Mouse (Mus musculus) embryonic facial prominence, embryonic 10.5 days (tissue): ENCODE results near the gene Rnpepl1. TPM values are rescaled to one million over a fixed set of nuclear protein-coding genes. Genes with fewer than 3 reads are reported as not detected.
A peak's percentile ranks its signal among the peaks of the same experiment; 100 is the strongest.

Experiments used
- DNase-seq: peaks from one replicate; pipeline ENCODE4 v3.0.0-alpha.2; 2017; ENCODE audit warnings: low spot score
- H3K27ac ChIP-seq: fragments of 300-500 bp; sonication (generic); replicated peaks from 2 replicates; pipeline ENCODE4 v1.5.1; 2016; ENCODE audit warnings: mild to moderate bottlenecking
- H3K27me3 ChIP-seq: fragments of 300-500 bp; sonication (generic); replicated peaks from 2 replicates; pipeline ENCODE4 v1.6.1; 2016; ENCODE audit warnings: low read depth, mild to moderate bottlenecking; ENCODE audit not compliant: poor library complexity, severe bottlenecking
- H3K36me3 ChIP-seq: fragments of 300-500 bp; sonication (generic); replicated peaks from 2 replicates; pipeline ENCODE4 v1.6.1; 2016; ENCODE audit warnings: mild to moderate bottlenecking, moderate library complexity
- H3K4me1 ChIP-seq: fragments of 300-500 bp; sonication (generic); 2 replicates; pipeline ENCODE4 v1.6.1; 2016
- H3K4me3 ChIP-seq: fragments of 300-500 bp; sonication (generic); 2 replicates; pipeline ENCODE4 v1.5.1; 2016; ENCODE audit warnings: mild to moderate bottlenecking, moderate library complexity
- H3K9me3 ChIP-seq: fragments of 300-500 bp; sonication (generic); 2 replicates; pipeline ENCODE4 v1.6.1; 2016; ENCODE audit warnings: mild to moderate bottlenecking
- WGBS: fragments of 180-500 bp; shearing (Covaris S2); methylation state at CpG from one replicate; pipeline ENCODE4 v1.1.7; 2016; 5-methylcytosine and 5-hydroxymethylcytosine counted together
- polyA plus RNA-seq: library from polyadenylated mRNA; unstranded; fragments of >200 nt; fragmentation: Nextera tagmentation; extraction: Ambion mirVana; gene quantifications from 2 replicates; pipeline ENCODE4 v1.2.1, GENCODE M21; 2016

The Rnpepl1 gene
- 26.4 and 28.0 TPM in 2 replicates for polyA plus RNA-seq

DNA sequence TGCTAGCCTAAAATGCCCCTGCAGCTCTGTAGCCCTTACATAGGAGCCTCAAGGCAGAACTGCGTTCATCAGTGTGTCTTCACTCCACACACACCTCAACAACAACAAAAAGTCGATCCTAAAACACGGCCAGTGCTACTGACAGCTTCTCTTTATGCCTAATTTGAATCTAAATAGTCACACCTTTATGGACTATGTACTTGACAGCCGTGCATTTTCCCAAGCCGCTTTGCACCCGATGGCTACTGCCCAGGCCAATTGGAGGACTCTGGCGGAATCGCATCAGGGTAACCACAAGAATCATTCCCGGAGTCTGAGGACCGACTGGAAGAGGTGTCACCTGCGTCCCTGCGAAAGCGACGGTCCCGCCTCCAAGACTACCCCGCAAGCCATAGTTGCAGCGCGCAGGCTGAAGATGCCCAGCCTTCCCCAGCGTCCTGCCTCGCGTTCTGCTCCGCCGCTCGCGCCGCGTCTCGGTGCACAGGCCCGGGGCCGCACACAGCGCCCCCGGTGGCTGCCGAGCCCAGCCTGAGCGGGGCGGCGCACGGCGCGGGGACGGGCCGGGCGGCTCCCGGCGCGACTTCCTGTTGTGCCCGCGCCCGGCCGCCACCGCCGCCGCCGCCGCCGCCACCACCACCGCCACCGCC, at the start of gene Rnpepl1:
Rnpepl1 (plus strand) TSS at position 545 of the 647 bp plus-strand sequence.
- peaks cover 21% of the 10 kb centered on the region for H3K36me3 ChIP-seq
- peak; percentile 84 for DNase-seq
- peak within 1 kb of the TSS; percentile 74 for H3K4me3 ChIP-seq

DNA sequence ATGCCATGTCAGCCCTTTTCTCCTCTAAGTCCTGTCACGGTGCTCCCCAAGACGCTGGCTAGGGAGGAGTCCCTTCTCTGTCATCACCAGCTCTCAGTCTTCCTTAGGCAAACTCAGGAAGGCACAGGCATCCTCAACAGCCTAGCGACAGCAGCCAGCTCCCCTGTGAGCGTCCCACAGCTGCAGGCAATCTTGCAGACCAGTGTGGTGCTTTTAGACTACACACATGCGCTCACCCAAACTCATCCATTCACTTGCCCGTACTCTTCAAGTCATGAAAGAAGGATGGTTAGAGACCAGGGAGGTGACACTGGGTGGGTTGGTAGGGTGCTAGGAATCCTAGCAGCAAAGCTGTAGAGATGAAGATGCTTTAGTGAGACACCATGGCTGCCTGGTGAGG, 49.1 kb upstream of the Rnpepl1 start:
- Histone ChIP-seq H3K9me3 (no peaks in the 10 kb centered on the region), H3K36me3 (peaks cover 40% of the 10 kb centered on the region), H3K27me3 (no peaks in the 10 kb centered on the region), H3K4me3 (no peak overlapping the region), H3K27ac (no peak overlapping the region), H3K4me1 (peaks cover 7% of the 10 kb centered on the region)
- WGBS, result 76% methylated on average over 6 of the region's 6 CpGs
- DNase-seq, result no peak

More for the DNA sequence above, at the start of gene Rnpepl1:
- Histone ChIP-seq H3K27me3 (peaks cover 23% of the 10 kb centered on the region), H3K9me3 (no peaks in the 10 kb centered on the region), H3K4me1 (peaks cover 51% of the 10 kb centered on the region), H3K27ac (peak within 1 kb of the TSS; percentile 90)
- under 1% methylated on average over 57 of the region's 57 CpGs for WGBS

- Histone ChIP-seq H3K4me3 (no peak overlapping the region), H3K36me3 (peaks cover 22% of the 10 kb centered on the region), H3K9me3 (no peaks in the 10 kb centered on the region), H3K4me1 (peaks cover 7% of the 10 kb centered on the region), H3K27ac (no peak overlapping the region), H3K27me3 (no peaks in the 10 kb centered on the region)
- WGBS, result 88% methylated on average over 4 of the region's 4 CpGs
- no peak for DNase-seq
These were observed 47.3 kb upstream of the Rnpepl1 start for GRCm38 (mm10) chr1:92863268-92863667.

DNA sequence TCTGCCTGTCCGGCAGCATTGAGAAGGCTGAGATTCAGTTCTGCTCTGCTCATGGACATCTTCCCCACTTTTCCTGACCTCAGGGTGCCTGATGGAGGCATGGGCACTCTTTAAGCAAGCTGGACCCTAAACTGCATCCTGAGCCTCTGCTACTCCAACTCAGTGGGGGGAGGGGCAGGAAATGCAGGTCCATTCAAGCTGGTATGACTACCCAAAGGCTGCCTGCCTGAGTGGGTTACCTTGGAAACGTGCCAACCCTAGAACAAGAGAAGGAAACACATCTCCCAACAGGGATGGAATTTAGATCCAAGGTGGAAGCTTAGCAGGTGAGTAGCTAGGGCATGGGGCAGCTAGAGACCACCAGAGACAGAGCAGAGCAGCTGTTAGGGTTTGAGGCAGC, 44.4 kb upstream of the Rnpepl1 start:
- Histone ChIP-seq H3K4me3 (no peak overlapping the region), H3K9me3 (no peaks in the 10 kb centered on the region), H3K27ac (no peak overlapping the region), H3K4me1 (peaks cover 7% of the 10 kb centered on the region), H3K27me3 (no peaks in the 10 kb centered on the region), H3K36me3 (no peaks in the 10 kb centered on the region)
- no peak for DNase-seq
- WGBS, result 72% methylated on average over 2 of the region's 2 CpGs

DNA sequence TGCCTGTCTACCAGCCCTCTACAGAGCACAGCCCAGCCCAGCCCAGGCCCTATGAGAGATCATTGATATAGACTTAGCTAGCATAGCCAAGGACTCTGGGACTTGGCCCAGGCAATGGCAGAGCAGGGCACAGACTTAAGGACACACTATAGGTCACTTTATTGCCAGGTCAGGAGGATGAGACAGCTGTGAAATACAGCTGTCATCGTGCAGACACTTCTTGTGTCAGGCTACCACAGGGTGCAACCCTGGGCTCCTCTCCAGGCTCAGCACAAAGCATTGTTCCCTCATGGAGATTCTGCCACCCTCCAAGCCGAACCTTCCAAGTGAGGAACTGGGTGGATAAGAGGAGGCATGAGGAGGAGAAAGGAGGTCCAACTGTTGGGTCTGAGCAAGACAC, 40.6 kb upstream of the Rnpepl1 start:
- Histone ChIP-seq H3K9me3 (no peaks in the 10 kb centered on the region), H3K4me1 (peaks cover 7% of the 10 kb centered on the region), H3K4me3 (no peak overlapping the region), H3K27ac (no peak overlapping the region), H3K27me3 (no peaks in the 10 kb centered on the region), H3K36me3 (no peaks in the 10 kb centered on the region)
- no peak for DNase-seq
- WGBS, result 85% methylated on average over 2 of the region's 2 CpGs

DNA sequence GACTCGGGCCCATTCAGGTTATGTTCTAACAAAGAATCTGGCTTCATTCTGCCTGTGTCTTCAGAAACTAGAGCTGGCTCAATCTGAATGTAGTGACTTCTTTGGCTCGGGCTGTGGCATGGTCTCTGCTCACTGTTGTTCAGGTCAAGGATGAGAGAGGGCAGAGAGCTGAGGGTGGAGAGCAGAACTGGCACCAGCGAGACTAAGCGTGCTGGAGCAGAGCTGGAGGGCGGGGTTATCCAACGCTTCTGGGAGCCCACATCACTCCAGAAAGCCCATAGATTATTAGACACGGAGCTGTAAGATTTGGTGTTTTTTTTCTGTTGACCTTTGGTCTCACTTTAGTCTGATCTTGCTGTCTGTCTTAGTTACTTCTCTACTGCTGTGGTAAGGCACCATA, 37.9 kb upstream of the Rnpepl1 start:
- H3K27ac ChIP-seq, result no peak overlapping the region
- no peak overlapping the region for H3K4me3 ChIP-seq
- H3K36me3 ChIP-seq, result no peaks in the 10 kb centered on the region
- peaks cover 5% of the 10 kb centered on the region for H3K4me1 ChIP-seq
- WGBS, result 86% methylated on average over 7 of the region's 7 CpGs
- DNase-seq, result no peak
- H3K27me3 ChIP-seq, result no peaks in the 10 kb centered on the region
- no peaks in the 10 kb centered on the region for H3K9me3 ChIP-seq

- Histone ChIP-seq H3K36me3 (no peaks in the 10 kb centered on the region), H3K27me3 (no peaks in the 10 kb centered on the region), H3K4me1 (peaks cover 12% of the 10 kb centered on the region), H3K4me3 (no peak overlapping the region), H3K27ac (no peak overlapping the region), H3K9me3 (no peaks in the 10 kb centered on the region)
- DNase-seq, result no peak
- WGBS, result 73% methylated on average over 3 of the region's 3 CpGs
These were observed 36.6 kb upstream of the Rnpepl1 start for GRCm38 (mm10) chr1:92874011-92874410.

GRCm38 (mm10) chr1:92875360-92876111, 35.0 kb upstream of the Rnpepl1 start:
- no peak overlapping the region for H3K4me3 ChIP-seq
- WGBS, result 81% methylated on average over 8 of the region's 8 CpGs
- H3K4me1 ChIP-seq, result peaks cover 16% of the 10 kb centered on the region

DNA sequence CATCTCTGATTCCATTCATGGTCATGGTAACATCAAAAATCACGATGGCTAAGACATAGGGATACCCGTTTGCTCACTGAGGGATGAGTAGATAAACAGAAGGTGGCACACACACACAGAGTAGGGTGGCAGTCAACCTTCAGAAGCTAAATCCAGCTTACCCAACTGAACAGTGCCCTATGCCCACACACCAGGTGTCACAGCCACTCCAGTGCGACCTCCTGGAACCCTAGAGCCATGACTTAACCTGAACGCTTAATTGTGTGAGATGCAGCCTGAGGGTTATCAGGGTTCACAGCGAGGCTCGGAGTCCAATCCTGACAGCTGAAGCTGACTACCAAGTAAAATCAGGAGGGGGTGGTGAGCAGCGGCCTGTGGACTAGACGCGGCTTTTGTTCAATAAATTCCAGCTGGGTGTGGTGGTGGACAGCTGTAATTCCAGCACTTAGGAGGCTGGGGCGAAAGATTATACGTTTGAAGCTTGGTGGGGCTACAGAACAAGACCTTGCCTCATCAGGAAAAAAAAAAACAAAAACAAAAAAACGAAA, 33.1 kb upstream of the Rnpepl1 start:
- H3K36me3 ChIP-seq, result no peaks in the 10 kb centered on the region
- no peak overlapping the region for H3K4me3 ChIP-seq
- WGBS, result 66% methylated on average over 12 of the region's 12 CpGs
- no peaks in the 10 kb centered on the region; the same call in 1 of the 2 replicates for H3K27me3 ChIP-seq
- H3K4me1 ChIP-seq, result peaks cover 16% of the 10 kb centered on the region
- H3K9me3 ChIP-seq, result no peaks in the 10 kb centered on the region
- no peak overlapping the region for H3K27ac ChIP-seq
- DNase-seq, result no peak

More at GRCm38 (mm10) chr1:92875360-92876111, 35.0 kb upstream of the Rnpepl1 start:
- H3K36me3 ChIP-seq, result no peaks in the 10 kb centered on the region
- H3K27me3 ChIP-seq, result no peaks in the 10 kb centered on the region
- no peaks in the 10 kb centered on the region for H3K9me3 ChIP-seq
- H3K27ac ChIP-seq, result no peak overlapping the region
- no peak for DNase-seq

DNA sequence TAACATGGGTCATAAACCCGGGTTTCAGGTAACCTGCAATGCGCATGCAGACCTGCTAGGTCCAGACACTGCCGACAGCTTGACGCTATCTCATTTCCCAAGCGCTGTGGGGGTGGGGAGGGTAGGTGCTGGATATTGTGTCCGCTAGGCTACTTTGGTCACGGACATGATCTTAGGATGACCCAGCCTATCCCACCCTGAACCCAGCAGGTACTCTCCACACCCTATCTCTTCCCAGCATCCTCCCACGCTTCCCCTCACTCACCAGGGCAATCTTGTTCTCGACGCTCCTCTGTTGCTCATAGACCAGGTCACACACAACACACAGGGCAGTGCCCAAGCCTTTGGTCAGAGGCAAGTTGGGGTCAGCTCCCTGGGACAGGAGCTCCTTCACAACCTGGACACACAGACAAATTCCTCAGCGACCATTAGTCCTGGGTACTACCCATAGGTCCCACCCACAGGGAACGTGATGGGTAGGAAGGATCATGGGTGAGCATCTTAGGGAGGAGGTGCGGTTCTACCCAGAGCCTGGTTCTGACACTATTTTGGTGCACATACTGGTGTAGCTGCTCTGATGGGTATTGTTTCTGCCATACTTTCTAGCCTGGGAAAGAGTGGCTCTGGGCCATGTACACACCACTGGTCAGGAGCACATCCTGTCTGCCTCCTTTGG, 32.4 kb upstream of the Rnpepl1 start:
- peaks cover 16% of the 10 kb centered on the region for H3K4me1 ChIP-seq
- no peaks in the 10 kb centered on the region; the same call in 1 of the 2 replicates for H3K27me3 ChIP-seq
- DNase-seq, result no peak
- 86% methylated on average over 13 of the region's 13 CpGs for WGBS
- no peaks in the 10 kb centered on the region for H3K36me3 ChIP-seq
- H3K27ac ChIP-seq, result no peak overlapping the region
- H3K9me3 ChIP-seq, result no peaks in the 10 kb centered on the region
- H3K4me3 ChIP-seq, result no peak overlapping the region

DNA sequence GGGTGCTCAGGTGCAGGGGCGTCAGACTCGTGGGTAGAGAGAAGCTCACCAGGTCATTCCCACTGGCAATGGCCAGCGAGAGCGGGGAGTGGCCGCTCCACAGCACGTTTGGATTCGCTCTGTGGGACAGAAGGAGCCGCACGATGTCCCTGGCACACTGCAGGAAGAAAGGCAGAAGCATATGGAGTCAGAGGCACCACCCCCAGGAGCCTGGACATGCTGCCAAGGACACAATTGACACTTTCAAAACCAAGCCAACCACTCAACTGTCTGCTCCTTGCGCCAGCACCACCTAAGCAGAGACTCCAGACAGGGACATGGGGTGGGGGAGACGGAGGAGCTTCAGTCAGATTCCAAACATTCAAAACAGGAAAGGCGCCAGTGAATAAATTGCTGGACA, 31.3 kb upstream of the Rnpepl1 start:
- DNase-seq, result no peak
- Histone ChIP-seq H3K27me3 (no peaks in the 10 kb centered on the region; the same call in none of the 2 replicates), H3K36me3 (no peaks in the 10 kb centered on the region), H3K4me1 (peaks cover 16% of the 10 kb centered on the region), H3K9me3 (no peaks in the 10 kb centered on the region), H3K4me3 (no peak overlapping the region), H3K27ac (no peak overlapping the region)
- 88% methylated on average over 12 of the region's 12 CpGs for WGBS

DNA sequence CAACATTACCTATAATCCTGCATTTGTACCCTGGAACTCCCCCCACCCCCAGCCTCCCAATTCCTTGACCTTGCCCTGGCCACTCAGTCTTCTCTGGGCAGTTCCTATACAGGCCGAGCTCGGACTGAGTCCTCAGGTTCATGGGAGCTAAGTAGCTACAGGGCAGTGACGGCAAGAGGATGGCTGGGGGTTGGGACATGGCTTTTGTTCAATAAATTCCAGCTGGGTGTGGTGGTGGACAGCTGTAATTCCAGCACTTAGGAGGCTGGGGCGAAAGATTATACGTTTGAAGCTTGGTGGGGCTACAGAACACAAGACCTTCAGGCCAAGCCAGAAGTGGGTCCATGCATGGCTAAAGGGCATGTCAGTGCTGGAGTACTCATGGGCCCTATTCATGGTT, 30.5 kb upstream of the Rnpepl1 start:
- Histone ChIP-seq H3K4me1 (peaks cover 16% of the 10 kb centered on the region), H3K27me3 (no peaks in the 10 kb centered on the region; the same call in none of the 2 replicates), H3K36me3 (no peaks in the 10 kb centered on the region), H3K27ac (no peak overlapping the region), H3K9me3 (no peaks in the 10 kb centered on the region), H3K4me3 (no peak overlapping the region)
- 70% methylated on average over 5 of the region's 5 CpGs for WGBS
- no peak for DNase-seq
